Mouse (Mus musculus) hindbrain, postnatal 0 days (tissue): ENCODE measurements at regions not wholly inside any gene's neighbourhood (a gene's known extent, or its start where the extent isn't known, plus 50 kb on each side); places are given as distances from the start of the nearest gene placed in this dataset.
A peak's percentile ranks its signal among the peaks of the same experiment; 100 is the strongest.

Experiments
- ATAC-seq: fragments of 200-750 bp; cut with Nextera tagmentation; 2 replicates; pipeline ENCODE4 v1.8.0; 2017; ENCODE audit warnings: mild to moderate bottlenecking, moderate TSS enrichment, moderate library complexity
- DNase-seq: peaks from one replicate; pipeline ENCODE4 v3.0.0-alpha.2; 2015; ENCODE audit warnings: low spot score
- H3K27ac ChIP-seq: fragments of 300-500 bp; sonication (generic); 2 replicates; pipeline ENCODE4 v1.5.1; 2014; ENCODE audit warnings: mild to moderate bottlenecking
- H3K27me3 ChIP-seq: fragments of 300-500 bp; sonication (generic); 2 replicates; pipeline ENCODE4 v1.6.1; 2014; ENCODE audit warnings: low read length, mixed read lengths; ENCODE audit not compliant: insufficient read depth
- H3K36me3 ChIP-seq: fragments of 300-500 bp; sonication (generic); 2 replicates; pipeline ENCODE4 v1.6.1; 2014; ENCODE audit warnings: low read length, mixed read lengths; ENCODE audit not compliant: insufficient read depth
- H3K4me1 ChIP-seq: fragments of 300-500 bp; sonication (generic); 2 replicates; pipeline ENCODE4 v1.6.1; 2014; ENCODE audit warnings: antibody characterized with exemption, low read length, mixed read lengths; ENCODE audit not compliant: insufficient read depth
- H3K4me2 ChIP-seq: fragments of 300-500 bp; sonication (generic); 2 replicates; pipeline ENCODE4 v1.6.1; 2014; ENCODE audit warnings: low read depth, mild to moderate bottlenecking, low read length, moderate library complexity, mixed read lengths
- H3K4me3 ChIP-seq: fragments of 300-500 bp; sonication (generic); 2 replicates; pipeline ENCODE4 v1.5.1; 2014; ENCODE audit warnings: low read length
- H3K9ac ChIP-seq: fragments of 300-500 bp; sonication (generic); replicated peaks from 2 replicates; pipeline ENCODE4 v1.6.1; 2014; ENCODE audit warnings: mild to moderate bottlenecking, low read length, moderate library complexity, mixed read lengths
- H3K9me3 ChIP-seq: fragments of 300-500 bp; sonication (generic); 2 replicates; pipeline ENCODE4 v1.6.1; 2016; ENCODE audit warnings: low read length, mixed read lengths
- CTCF ChIP-seq: IDR thresholded peaks from 2 replicates; pipeline ENCODE4 v1.5.1; 2016; ENCODE audit warnings: antibody characterized with exemption, control low read depth, low read depth
- WGBS: fragments of 180-500 bp; shearing (Covaris S2); extraction: QIAGEN DNeasy Blood & Tissue Kit; methylation state at CpG from one replicate; pipeline ENCODE4 v1.1.7; 2014; 5-methylcytosine and 5-hydroxymethylcytosine counted together

DNA sequence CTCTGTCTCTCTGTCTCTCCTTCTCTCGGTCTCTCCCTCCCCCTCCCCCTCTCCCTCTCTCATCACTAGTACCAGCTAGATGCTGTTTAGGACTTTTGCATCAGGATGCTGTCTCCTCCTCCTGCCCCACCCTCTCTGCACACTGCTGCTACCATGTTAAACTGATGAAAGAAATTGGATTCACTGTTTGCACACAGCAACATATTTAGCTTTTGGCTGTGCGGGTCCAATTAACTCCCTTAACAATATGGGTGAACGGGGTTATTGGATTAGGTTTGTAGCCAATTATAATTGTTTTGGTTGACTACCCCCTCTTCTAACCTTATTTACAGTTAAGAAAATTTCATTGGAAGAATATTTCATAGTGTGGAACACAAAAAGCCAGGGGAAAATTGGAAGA, 424.0 kb upstream of the Sorcs1 start:
- ATAC-seq (no peak), DNase-seq (no peak)
- Histone ChIP-seq H3K9me3 (no peaks in the 10 kb centered on the region), H3K36me3 (no peaks in the 10 kb centered on the region), H3K27ac (no peak overlapping the region), H3K4me2 (no peak overlapping the region), H3K27me3 (no peaks in the 10 kb centered on the region), H3K9ac (no peak overlapping the region), H3K4me3 (no peak overlapping the region), H3K4me1 (no peaks in the 10 kb centered on the region)
- no peak for TF ChIP-seq CTCF
- 78% methylated on average over 3 of the region's 3 CpGs for WGBS

DNA sequence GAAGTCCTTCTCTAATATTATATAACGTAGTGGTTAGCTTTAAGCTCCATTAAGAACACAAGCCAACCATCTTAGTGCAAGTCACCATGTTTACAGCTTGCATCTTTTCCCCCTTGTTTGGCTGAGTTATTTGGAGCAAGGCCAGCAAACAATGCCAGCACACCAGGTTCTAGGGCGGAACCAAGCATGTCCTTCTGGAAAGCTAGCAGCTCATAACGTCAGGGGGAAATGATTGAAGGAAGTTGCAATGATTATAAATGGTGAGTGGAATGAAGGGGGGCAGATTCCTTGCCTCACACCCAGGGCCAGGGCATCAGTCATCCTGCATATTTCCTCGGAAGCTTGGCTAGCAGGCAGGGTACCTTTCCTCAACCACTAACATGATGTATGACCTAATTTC, 396.3 kb upstream of the Sorcs1 start:
- Histone ChIP-seq H3K27me3 (no peaks in the 10 kb centered on the region), H3K36me3 (no peaks in the 10 kb centered on the region), H3K9me3 (no peaks in the 10 kb centered on the region), H3K4me1 (no peaks in the 10 kb centered on the region), H3K4me2 (no peak overlapping the region), H3K9ac (no peak overlapping the region), H3K4me3 (no peak overlapping the region), H3K27ac (no peak overlapping the region)
- DNase-seq (peak; percentile 60), ATAC-seq (no peak)
- TF ChIP-seq CTCF = no peak
- 55% methylated on average over 4 of the region's 4 CpGs for WGBS

GRCm38 (mm10) chr19:51059961-51060665, 381.7 kb upstream of the Sorcs1 start:
- 64% methylated on average over 5 of the region's 5 CpGs for WGBS

DNA sequence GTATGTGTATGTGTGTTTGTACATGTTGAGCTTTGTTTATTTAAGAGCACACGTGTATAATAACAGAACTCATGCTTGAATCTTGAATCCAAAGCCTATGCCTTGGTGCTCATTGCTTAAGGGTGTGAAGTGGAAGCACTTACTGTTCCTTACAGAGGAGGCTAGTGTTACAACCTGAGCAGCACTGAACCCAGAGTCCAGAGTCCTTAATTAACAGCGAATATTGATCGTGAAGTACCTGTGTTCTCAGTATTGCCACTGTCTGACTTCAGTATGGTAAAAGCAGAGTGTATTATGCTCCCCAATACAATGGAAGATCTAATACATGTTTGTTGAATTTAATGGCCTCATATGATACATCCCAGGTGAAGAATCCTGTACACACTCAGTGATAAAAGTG, 365.1 kb upstream of the Sorcs1 start:
- Histone ChIP-seq H3K4me1 (no peaks in the 10 kb centered on the region), H3K27ac (no peak overlapping the region), H3K9ac (no peak overlapping the region), H3K4me2 (no peak overlapping the region), H3K4me3 (no peak overlapping the region), H3K9me3 (no peaks in the 10 kb centered on the region), H3K27me3 (no peaks in the 10 kb centered on the region), H3K36me3 (no peaks in the 10 kb centered on the region)
- WGBS = 90% methylated on average over 3 of the region's 3 CpGs
- ATAC-seq (no peak), DNase-seq (no peak)
- no peak for TF ChIP-seq CTCF

More at GRCm38 (mm10) chr19:51059961-51060665, 381.7 kb upstream of the Sorcs1 start:
- H3K27ac ChIP-seq = no peak overlapping the region
- no peak for TF ChIP-seq CTCF
- no peaks in the 10 kb centered on the region for H3K36me3 ChIP-seq
- H3K27me3 ChIP-seq = no peaks in the 10 kb centered on the region
- H3K4me1 ChIP-seq = no peaks in the 10 kb centered on the region
- no peaks in the 10 kb centered on the region for H3K9me3 ChIP-seq
- no peak overlapping the region for H3K4me3 ChIP-seq
- DNase-seq = peak; percentile 53
- no peak overlapping the region for H3K4me2 ChIP-seq
- no peak for ATAC-seq
- H3K9ac ChIP-seq = no peak overlapping the region

DNA sequence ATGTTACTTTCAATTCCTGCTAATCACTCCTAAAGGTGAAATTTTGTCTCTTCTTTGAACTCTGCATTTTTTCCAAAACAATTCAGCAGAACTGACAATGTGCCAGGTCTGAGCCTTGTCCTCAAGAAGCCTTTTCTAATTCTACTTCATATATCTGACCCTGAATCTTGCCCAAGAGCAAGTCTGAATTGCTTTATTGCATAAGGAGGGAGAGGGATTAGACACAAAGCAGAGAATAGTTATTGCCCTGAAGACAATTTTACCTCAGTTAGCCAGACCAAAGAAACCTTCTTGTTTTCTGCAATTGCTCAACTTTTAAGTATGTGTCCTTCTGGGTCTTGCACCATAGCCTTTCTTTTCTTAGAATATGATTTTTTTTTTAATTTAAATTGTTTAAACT, 316.0 kb upstream of the Sorcs1 start:
- Histone ChIP-seq H3K27me3 (no peaks in the 10 kb centered on the region), H3K9me3 (no peaks in the 10 kb centered on the region), H3K4me1 (no peaks in the 10 kb centered on the region), H3K9ac (no peak overlapping the region), H3K4me2 (no peak overlapping the region), H3K27ac (no peak overlapping the region), H3K4me3 (no peak overlapping the region), H3K36me3 (no peaks in the 10 kb centered on the region)
- ATAC-seq (no peak), DNase-seq (no peak)
- no peak for TF ChIP-seq CTCF

- Histone ChIP-seq H3K9me3 (no peaks in the 10 kb centered on the region), H3K36me3 (no peaks in the 10 kb centered on the region), H3K4me2 (no peak overlapping the region), H3K27me3 (no peaks in the 10 kb centered on the region), H3K4me1 (no peaks in the 10 kb centered on the region), H3K9ac (no peak overlapping the region), H3K27ac (no peak overlapping the region), H3K4me3 (no peak overlapping the region)
- TF ChIP-seq CTCF = no peak
- 81% methylated on average over 1 of the region's 1 CpGs for WGBS
- no peak for ATAC-seq
- DNase-seq = no peak
These were observed 292.6 kb upstream of the Sorcs1 start for GRCm38 (mm10) chr19:50971066-50971465.

GRCm38 (mm10) chr19:50961910-50962309, 283.5 kb upstream of the Sorcs1 start:
- H3K4me3 ChIP-seq = no peak overlapping the region
- no peak overlapping the region for H3K4me2 ChIP-seq
- ATAC-seq (no peak), DNase-seq (no peak)
- TF ChIP-seq CTCF = no peak
- no peaks in the 10 kb centered on the region for H3K4me1 ChIP-seq
- 69% methylated on average over 8 of the region's 8 CpGs for WGBS
- no peaks in the 10 kb centered on the region for H3K36me3 ChIP-seq
- H3K27ac ChIP-seq = no peak overlapping the region
- H3K9ac ChIP-seq = no peak overlapping the region
- H3K27me3 ChIP-seq = no peaks in the 10 kb centered on the region
- H3K9me3 ChIP-seq = no peaks in the 10 kb centered on the region
